Mouse (Mus musculus) right cerebral cortex, postnatal 10 days (tissue): Measurements from ENCODE around the gene Mgst1.

Source experiments
- DNase-seq, 2 experiments: peaks; one replicate each; pipeline ENCODE4 v3.0.0; 2021; ENCODE audit warnings: low spot score in 2 of 2

The Mgst1 gene

DNA sequence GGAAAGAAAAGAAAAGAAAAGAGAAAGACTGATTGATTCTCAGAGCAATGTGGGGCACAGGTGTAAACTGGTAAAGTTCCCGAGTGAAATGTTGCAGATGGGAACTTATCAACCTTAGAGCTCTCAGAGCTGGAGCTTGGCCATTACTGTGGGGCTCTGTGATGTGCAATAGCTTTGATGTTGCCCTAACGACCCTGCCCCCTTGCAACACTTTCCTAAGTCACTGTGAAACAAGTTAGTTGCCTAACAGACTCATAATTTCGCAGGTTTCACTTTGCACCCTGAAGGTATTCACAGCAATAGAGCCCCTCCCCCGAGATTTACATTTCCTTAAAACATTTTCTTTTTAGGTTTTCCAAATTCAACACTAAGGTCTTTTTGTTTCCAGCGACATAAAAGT, at the start of gene Mgst1:
Gene Mgst1 (plus strand): TSS at position 387 of the 400 bp plus-strand sequence.
- no peak for DNase-seq

DNA sequence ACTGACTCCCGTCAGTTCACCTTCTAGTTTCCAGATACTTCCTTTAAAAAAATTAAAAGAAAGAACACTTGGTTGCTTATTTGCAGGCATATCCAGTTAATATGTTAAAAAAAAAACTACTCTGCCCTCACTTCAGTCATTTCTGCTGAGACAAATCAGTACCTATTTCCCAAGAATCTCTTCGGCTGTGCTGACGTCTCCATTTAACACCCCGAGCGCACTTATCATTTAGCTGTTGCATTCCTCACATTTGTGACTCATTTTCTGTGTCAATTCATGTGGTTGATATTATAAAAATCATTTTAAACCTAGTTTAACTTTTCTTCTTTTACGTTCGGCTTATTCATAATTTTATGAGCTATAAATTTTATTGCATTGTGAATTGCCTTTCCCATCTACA, 47.7 kb upstream of the Mgst1 start:
- DNase-seq, result no peak

DNA sequence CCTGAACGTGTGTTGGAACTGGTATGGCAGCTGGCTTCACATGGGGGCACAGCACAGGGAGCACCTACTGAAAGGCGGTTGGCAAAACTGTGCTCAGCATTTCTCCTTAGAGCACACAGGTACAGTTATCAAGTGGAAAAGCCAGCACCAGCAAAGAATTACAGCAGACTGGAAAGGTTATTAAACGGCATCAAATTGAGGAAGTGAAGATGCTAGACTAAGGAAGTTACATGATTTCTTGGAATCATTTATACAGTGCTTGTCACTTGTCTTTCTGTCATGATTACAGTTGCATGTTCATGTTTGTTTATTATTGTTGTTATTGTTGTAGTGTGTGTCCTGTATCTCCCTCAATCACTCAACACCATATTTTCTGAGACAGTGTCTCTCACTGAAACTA, 45.1 kb upstream of the Mgst1 start:
- DNase-seq, result no peak

DNA sequence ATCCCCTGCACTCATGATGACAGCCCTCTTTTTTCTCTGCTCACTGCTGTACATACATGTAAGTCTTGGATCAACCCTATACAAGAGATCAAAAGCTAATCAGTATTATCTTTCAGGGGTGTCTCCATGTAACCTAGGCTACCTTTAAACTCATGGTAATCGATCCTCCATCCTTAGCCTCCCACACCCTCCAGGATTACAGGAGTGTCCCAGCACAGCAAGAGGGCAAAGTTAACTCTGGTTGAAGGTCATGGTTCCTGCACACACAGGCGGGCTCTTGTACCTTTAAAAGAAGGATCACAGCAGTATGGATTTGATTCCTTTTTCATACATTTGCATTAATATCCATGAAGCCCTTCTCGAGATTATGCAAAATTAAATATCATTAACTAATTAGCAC, 40.5 kb upstream of the Mgst1 start:
- no peak for DNase-seq

DNA sequence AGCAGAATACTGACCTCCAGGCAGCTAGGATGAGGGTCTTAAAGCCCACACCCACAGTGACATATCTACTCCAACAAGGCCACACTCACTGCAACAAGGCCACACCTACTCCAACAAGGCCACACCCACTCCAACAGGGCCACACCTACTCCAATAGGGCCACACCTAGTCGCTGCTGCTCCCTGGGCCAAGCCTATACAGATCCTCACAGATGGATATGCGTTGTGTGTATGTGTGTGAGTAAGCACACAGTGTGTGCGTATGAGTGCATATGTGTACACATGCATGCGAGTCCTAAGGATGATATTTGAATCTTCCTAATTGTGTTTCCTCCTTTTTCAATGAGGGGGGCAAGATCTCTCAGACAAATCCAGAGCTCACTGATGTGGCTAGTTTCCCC, 38.3 kb upstream of the Mgst1 start:
- no peak for DNase-seq

DNA sequence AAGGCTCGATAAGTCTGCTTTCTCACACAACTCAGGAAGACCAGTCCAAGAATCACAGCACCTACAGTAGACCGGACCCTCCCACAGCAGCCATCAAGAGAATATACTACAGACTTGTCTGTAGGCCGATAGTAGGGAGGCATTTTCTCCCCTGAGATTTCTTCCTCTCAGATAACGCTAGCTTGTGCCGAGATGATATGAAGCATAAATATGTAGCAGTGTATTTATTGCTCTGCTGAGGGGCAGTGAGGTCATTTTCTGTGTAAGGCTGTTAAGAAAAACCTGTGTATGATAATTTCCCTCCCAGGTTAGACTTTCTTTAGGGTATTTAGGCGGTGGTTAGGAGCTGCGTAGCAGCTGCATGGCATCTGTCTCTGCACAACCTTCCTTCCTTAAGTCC, 37.2 kb upstream of the Mgst1 start:
- no peak for DNase-seq

DNA sequence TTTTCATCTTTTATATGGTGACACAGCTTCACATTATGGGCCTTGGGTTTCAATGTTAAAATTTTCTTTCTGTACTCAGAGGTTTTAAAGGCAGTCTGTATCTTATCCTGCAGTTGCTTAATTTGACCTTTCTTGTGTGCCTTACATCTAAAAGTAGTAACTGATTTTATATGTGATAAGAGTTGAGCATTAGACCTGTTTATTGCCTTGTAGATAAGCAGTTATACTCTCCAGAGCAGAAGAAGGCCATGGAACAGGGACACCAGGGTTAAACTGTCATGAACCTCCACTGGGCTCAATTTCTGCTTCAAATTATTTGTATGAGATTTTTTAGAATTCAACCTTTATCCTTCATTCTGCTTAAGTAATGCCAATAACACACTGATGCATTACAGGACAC, 35.6 kb upstream of the Mgst1 start:
- DNase-seq, result no peak

DNA sequence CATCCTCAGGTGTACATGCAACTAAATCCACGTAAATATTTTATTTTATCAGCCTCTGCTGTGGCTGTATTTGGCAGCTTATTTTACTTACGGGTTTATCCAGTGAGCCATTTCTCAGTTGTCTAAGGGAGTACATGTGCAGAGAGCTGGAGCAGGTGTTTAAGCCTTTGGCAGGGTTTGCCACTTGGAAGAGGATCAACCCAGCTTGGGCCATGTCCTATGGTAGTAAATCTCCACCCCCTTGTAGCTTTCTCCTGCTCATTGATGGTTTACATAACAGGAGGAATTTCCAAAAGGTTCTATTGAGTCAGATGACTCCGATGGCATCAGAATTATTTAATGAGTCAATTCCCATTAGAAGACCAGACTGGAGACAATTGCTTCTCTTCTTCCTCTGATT, 22.6 kb upstream of the Mgst1 start:
- DNase-seq, result no peak

DNA sequence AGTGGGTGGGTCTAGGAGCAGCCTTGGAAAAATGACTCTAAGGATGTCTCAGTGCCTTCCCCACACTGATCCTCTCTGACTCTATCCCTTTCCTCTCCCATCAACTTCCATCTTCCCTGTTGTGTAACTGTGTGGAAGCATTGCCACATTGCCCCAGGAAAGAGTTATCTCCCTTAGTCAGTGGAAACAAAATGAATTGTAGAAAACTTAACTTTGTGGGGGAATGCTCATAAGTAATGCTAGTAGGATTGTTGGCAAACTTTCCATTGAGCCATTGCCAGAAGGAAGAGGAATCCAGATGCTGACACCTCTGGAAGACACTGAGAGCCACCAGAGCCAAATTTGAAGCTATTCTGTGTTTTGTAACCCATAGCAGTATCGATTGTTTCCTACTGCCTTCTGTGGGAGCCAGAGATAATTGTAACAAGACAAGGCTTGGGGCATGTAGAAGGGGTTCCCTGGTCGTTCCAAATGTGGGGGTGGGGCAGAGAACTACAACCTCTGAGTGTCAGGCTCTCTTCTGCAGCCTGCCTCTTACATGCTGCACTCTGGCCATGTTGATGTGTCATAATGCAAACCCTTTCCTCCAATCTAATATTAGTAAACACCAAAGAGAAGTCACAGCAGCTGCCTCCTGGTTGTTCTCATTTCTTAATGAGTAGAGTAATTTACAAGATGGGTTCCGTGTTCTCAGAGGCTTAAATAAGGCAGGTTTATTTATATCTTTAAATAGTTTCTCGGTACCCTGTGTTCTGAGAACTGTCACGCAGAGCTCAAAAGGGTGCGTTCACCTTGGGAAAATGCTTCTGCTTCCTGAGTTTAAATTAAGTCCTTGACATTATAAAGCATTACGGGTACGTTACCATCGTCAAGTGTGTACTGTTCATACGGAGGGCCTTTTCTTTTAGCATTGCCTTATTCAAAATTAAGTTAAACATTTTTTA, 11.5 kb upstream of the Mgst1 start:
- no peak for DNase-seq

DNA sequence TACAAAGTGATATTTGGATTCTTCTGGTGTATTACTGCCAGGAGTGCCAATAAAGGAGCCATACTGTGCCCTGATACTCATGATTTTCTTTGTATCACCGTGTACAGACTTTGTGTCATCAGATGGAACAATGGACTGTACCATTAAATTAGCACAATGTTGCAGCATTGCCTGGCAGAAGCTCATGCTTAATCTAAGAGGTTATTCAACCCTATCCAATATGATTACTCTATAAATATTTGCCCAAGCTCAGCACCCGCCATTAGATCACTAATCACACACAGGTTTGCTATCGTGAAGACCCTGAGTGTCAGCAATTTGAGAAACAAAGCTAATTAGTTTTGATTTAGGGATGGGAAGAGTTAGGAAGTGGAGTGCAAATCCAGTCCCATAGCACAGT, 9.6 kb upstream of the Mgst1 start:
- no peak for DNase-seq

DNA sequence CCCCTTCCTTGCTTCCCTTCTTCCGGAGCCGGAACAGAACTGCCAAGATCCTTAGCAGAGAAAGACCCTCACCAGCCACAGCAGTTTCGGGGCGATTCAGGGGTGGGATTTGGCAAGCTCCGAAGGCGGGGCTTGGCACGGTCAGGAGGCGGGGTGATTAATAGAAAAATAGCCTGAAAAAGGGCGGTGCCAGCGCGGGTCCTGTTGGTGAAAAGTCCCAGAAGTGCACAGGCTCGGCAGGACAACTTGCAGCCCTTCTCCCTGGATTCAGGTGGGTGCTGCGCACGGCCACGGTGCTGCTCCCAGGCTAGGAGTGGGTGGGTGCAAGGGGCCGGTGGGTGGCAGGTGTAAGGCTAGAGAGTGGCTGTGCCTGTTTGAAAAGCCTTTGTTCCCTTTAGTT, 220 bp downstream of the Mgst1 start:
- DNase-seq, result peak in 1 of 2 experiments; percentile 31

DNA sequence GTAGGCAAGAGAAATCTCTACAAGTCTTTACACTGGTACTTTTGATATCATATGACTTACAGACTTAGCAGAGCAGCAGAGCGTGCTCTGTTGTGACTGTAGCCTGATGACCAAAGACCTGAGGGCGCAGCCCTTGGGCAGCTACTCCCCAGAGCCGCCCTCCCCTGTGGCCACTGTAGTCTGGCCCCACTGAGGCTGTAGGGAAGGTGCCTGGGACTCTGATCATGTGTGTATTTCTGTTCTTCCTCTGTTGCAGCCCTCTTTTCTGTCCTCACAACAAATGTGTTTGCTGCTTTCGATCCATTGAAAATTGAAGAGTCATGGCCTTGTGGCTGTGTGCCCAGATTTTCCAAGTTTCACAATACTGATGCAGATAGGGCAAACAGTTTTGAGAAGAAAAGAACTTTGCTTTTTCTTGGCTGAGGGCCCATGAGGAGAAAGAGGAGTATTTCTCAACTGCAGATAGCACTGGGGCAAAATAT, 1.0 kb downstream of the Mgst1 start:
- no peak for DNase-seq

DNA sequence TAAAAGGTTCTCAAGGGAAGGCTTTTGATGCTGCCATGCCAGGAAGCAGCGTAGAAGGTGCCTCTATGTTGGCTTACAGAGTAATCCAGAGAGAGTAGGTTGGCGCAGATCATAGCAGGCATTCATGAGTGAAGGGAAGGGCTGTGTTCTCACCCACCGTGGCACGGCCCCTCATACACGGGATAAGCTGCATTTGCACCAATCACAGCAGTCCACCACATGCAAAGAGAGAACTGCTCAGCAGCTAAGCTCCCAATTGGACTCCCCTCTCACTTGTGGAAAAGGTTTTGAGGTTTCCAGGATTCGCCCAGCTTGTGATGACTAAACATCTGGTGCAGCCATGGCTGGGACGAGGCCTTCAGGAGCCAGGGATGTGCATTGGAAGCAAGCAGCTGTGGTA, 2.5 kb downstream of the Mgst1 start:
- DNase-seq, result no peak

DNA sequence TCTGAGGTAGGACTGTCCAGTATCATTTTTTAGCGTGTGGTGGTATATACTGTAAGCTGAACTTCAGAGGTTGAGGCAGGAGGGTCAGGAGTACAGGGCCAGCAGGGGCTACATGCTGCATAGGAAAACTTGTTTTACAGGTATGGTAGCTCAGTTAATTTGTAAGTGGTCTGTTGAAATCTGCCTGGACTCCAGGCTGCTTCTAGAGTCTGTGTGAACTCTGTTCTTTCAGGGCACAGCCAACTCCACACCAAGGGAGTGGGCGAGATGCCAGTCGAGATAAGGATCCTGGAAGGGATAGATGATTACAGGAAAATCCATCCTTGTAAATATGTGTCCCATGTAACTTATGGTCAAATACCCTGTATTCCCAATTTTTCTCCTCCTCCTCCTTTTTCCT, 3.3 kb downstream of the Mgst1 start:
- no peak for DNase-seq

DNA sequence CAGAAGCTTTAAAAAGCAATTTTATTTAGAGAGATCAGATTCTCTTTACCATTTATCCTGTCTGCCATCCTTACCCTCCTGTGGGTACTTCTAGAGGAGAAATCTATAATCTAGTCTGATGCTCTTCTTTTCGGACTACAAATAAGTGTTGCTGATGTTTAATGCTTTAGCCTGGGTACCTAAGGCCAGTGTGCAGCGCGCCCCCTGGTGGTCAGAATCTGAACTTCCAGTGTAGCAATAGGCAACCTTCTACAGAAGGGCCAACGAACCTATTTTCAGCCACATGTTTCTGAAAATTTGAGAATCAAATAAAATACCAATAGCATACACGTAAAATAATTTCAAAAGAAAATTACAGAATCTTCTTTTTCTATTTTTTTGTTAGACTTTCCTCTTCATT, 13.0 kb downstream of the Mgst1 start:
- peak; percentile 57 to 73 for DNase-seq

DNA sequence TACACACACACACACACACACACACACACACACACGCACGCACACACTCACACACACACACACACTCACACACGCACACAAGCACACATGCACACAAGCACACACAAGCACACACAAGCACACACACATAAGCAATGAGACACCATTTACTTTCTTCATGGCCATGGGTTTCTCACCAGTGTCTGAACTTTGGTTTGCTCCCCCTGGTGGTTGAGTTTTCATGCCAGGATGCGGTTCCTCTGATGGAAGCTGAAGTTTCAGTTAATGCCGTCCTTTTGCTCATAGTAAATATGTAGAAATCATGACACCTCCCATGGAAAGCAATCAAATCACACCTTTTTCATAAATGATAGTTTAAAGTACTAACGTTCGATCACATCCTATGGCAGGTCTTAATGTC, 23.8 kb downstream of the Mgst1 start:
- DNase-seq, result peak in 1 of 2 experiments; percentile 51

DNA sequence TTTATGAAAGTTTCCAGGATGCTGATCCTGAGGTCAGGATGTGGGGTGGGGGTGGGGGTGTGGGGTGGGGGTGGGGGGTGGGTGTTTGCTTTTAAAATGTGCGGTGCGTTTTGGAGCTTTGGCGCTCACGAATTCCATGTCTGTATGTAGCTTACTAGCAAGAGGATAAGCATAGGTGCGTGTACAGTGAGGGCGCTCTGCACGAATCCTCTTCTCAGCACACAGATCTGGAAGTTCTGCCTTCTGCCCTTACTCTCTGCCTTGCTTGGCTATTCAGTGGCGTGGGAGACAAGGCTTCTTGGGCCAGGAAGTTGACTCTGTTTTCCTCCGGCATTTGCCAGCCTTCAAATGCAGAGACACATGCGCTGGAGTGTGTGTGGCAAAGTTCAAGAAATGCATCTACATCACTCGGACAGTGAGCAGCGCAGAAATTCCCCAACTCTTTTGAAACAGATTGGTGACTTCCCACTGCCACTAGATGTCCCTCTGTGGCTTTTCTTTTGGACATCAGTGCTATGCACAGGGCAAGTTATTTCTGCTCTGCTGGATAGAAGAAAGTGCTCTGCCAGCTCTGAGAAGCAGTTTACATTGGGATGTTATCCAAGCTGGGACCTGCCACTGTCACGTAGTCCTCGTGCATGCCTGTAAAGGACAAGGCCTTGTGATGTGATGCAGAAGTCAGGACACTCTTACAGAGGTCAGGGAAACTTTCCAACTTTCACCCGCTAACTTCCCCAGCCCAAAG, 31.5 kb downstream of the Mgst1 start:
- DNase-seq, result peak; percentile 53 to 59
